Mouse (Mus musculus): ENCODE data around the gene Polr2e.

Polr2e gene

GRCm38 (mm10) chr10:80016511-80016910, 23.1 kb downstream of the Polr2e start, which contains the start of gene Arhgap45:
Gene Arhgap45, plus strand, starts transcription at chr10:80016653.
- DNase-seq (ENCODE audit: low spot score), result no peak

DNA sequence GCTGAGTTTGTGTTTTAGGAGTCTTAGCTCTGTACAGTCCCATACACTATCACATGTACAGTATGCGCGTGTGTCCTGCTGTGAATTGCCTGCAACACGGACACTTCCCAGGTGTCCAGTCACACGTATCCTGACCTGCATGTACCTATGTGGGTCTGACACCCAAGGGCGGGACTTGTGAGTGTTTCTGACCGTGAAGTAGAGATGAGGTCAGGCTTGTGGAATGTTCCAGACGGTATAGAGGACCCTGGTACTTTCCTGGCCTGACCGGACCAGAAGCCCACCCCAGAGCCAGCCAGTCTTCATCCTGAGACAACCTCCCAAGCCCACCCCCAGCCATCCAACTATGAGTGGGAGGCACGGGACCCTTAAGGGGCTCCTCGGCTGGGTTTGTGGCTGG, 24.0 kb downstream of the Polr2e start:
- DNase-seq (ENCODE audit: low spot score), result no peak

GRCm38 (mm10) chr10:80014484-80015290, 24.9 kb downstream of the Polr2e start:
- no peak for DNase-seq (ENCODE audit: low spot score)

GRCm38 (mm10) chr10:80013609-80014008, 26.0 kb downstream of the Polr2e start:
- DNase-seq (ENCODE audit: low spot score), result no peak

DNA sequence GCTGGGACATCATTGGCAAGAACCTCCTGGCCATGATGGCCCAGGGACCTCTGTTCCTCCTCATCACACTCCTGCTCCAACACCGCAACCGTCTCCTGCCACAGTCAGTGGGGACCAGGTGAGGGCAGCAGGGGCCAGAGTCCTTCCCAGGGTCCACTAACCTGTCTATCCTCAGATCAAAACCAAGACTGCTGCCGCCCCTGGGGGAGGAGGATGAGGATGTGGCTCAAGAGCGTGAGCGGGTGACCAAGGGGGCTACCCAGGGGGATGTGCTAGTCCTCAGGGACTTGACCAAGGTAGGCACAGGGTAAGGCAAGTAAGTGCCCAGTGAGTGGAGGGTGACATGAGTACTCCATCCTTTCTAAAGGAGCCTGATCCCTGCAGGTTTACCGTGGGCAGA, 27.9 kb downstream of the Polr2e start:
- no peak for DNase-seq (ENCODE audit: low spot score)

DNA sequence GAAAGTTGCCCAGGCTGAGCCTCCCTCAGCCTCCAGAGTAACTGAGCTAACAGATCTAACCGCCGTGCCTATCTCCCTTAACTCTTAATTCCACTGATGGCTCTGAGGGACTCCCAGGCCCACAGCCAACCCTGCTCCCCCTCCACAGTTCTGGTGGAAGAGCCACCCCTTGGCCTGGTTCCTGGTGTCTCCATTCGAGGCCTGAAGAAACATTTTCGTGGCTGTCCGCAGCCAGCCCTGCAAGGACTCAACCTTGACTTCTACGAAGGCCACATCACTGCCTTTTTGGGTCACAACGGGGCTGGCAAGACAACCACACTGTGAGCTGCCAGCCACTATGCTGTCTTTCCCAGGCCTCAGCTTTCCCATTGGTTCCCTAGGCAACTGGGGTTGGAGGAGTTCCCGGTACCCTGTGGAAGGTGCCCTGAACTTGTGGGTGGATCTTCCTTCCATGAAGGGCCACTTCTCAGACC, 35.3 kb downstream of the Polr2e start:
- no peak for DNase-seq (ENCODE audit: low spot score)

DNA sequence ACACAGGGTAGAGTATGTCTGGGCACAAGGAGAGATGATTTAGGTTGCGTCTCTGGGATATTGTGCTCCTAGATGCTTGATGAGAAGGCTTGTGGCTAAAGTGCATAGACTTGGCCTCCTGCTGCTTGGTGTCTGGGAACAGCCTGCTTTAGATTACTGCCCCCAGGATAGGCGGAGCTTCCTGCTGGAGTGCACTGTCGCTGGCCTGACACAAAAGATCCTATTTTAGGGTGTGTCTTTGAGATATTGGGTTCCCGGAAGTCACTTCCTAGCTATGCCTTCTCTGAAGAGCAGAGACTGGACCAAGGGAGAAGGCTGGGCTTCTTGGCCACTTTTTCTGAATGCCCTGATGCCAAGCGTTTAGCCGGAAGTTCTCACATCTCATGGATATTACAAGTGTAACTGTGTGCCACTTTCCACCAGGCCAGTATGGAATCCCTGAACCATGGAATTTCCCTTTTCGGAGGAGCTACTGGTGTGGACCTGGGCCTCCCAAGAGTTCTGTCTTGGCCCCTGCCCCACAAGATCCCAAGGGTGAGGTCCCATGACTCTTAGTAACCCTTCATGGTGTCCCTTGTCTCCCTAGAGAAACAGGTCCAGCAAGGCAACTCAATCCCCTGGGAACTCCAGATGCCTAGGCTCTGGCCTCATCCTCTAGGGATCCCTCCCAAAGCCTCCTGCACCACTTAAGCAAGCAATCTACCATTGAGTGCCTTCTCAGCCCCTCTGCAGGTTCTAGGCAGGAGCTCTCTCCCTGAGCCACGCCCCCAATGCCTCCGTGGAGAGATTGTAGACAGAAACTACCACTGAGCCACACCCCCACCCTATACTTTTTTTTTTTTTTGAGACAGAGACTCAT, 36.0 kb downstream of the Polr2e start:
- DNase-seq (ENCODE audit: low spot score), result no peak

DNA sequence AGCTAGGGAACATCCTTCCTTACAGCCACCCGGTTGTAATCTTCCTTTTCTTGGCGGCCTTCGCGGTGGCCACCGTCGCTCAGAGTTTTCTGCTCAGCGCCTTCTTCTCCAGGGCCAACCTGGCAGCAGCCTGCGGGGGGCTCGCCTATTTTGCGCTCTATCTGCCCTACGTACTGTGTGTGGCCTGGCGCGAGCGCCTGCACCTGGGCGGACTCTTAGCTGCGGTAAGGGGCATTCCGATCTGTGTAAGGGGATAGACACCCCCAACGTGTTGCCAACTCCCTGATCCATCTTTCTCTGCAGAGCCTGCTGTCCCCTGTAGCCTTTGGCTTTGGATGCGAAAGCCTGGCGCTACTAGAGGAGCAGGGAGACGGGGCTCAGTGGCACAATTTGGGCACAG, 36.8 kb downstream of the Polr2e start:
- DNase-seq (ENCODE audit: low spot score), result no peak

- DNase-seq (ENCODE audit: low spot score), result no peak
Measured at GRCm38 (mm10) chr10:80001945-80002344, 37.6 kb downstream of the Polr2e start.

DNA sequence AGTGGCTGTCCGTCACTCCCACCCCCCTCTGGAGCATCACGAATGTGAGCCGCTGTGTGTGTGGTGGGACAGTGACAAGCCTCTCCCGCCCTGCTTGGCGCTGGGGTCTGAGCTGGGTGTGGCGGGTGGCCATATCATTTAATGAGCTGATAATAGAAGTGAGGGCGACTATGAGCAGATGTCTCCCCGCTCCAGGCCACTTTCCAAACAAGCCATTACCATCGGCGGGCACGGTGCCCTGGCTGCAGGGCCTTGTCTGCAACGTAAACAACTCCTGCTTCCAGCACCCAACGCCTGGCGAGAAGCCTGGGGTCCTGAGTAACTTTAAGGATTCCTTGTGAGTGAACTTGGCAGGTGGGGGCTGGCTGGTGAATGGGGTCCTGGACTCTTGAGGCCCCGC, 41.8 kb downstream of the Polr2e start:
- no peak for DNase-seq (ENCODE audit: low spot score)

DNA sequence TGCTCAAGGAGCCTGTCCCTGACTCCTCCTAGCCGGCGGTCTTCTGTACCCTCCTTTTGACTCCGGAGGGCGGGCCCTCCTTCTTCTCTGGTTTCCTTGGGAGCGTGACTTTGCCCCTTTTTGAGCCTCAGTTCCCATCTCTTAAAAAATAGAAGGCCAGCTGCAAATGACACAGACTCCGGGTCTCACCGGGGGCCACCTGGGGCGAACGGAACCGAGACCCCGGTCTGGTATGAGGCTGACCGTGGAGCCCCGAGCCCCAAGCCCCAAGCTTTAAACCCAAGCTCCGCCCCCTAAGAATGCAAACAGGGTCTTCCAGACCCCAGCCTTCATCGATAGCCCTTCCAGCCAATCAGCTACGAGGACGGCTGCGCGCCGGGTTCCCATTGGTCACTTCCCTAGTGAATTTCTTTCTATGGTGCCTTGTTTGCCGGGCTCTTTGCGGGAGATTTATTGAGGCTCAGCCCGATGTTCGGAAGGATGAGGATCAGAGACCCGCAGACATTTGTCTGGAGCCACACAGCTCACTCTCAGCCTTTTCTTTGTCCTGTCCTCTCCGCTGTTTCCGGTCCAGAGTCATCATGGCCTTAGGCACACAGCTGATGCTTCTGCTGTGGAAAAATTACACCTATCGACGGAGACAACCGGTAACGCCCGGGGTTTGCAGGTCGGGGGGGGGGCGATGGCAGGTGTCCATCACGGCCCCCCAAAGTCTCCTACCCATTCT, 42.4 kb downstream of the Polr2e start:
- peak; percentile 96 for DNase-seq (ENCODE audit: low spot score)

- DNase-seq (ENCODE audit: low spot score), result peak; percentile 99
Measured at GRCm38 (mm10) chr10:79996272-79997033, 43.1 kb downstream of the Polr2e start, which contains the start of gene Abca7. Gene Abca7, plus strand, starts transcription at chr10:79996494.

DNA sequence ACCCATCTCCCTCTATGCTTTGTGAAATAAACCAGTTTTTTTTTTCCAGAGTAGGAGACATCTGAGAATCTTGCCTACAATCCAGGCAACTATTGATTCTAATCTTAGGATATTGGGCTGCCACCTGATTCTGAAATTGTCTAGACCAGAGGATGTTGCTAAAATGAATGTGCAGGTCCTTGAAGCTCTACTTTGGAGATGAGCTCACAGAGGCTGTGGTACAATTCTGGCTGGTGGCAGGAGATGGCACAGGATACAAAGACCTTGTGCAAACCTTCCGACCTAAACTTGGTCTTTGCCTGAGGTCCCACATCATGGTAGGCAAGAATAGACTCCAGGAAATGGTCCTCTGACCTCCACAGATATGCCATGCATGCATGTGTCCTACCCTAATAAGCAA, 44.0 kb downstream of the Polr2e start:
- no peak for DNase-seq (ENCODE audit: low spot score)

- DNase-seq (ENCODE audit: low spot score), result no peak
Measured at GRCm38 (mm10) chr10:79994397-79995115, 45.0 kb downstream of the Polr2e start.

- no peak for DNase-seq (ENCODE audit: low spot score)
Measured at GRCm38 (mm10) chr10:79991548-79991947, 48.0 kb downstream of the Polr2e start.

DNA sequence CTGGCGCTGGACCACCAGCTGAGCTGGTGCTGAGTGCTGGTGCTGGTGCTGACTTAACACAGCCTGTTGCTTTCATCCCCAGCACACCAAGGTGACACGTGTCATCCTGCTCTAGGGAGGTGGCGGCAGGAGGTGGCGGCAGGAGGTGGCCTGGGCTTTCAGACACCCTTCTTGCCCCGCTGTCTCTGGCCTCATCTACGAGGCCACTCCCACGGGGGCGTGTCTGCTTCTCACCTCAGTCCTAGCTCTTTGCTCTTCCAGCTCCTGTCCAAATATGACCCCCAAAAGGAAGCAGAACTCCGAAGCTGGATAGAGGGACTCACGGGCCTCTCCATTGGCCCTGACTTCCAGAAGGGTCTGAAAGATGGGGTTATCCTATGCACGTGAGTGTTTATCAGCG, 48.5 kb downstream of the Polr2e start:
- DNase-seq (ENCODE audit: low spot score), result no peak

- peak; percentile 67 for DNase-seq (ENCODE audit: low spot score)
Measured at GRCm38 (mm10) chr10:79989870-79990269, 49.7 kb downstream of the Polr2e start.

- no peak for DNase-seq (ENCODE audit: low spot score)
Measured at GRCm38 (mm10) chr10:79989272-79989786, 50.3 kb downstream of the Polr2e start.

GRCm38 (mm10) chr10:79988506-79989271, 50.9 kb downstream of the Polr2e start, which contains the start of gene Cnn2:
Gene Cnn2, plus strand, starts transcription at chr10:79988584.
- DNase-seq (ENCODE audit: low spot score), result peak; percentile 77

All from embryo, embryonic 10.5 days (tissue).